Mouse (Mus musculus): ENCODE results near the gene Rnf26. TPM values are rescaled to one million over a fixed set of nuclear protein-coding genes. Genes with fewer than 3 reads are reported as not detected.

The Rnf26 gene
- polyA plus RNA-seq, 1 experiment from 2014 or later: 13.3 TPM

DNA sequence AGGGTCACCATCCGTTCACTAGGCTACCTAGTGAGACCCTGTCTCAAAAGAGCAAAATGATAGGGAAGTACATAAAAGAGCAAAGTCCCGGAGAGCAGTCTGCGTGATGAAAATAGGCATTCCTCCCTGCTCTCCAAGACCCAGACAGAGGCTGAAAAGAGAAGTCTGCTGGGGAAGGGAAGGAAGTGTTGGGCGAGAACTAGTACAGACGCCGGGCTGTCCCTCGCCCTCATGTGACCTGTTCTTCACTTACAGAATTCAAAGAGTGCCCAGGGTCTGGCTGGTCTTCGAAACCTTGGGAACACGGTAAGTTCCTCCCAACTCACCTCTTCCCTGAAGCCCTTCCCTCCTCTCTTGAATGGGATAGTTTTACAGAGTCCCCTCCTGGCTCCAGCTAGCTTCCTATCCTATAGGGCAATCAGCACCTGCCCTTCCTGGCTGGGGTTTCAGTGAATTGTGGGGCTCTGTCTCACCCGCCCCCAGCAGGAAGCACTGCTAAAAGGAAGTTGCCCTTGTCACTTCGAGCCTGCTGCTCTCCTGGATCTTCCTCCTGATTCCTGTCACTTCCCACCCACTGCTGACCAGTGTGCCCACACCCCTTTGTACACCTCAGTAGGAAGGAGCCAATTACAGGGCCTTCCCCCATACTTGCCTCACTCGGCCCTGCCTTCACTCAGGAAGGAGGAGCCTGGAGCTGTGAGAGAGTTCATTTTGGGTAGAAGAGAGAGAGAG lies 24.3 kb downstream of the Rnf26 start:
- no peak overlapping the region; the same call in 1 of the 2 replicates for H3K4me3 ChIP-seq (ENCODE audit: inconsistent target)

DNA sequence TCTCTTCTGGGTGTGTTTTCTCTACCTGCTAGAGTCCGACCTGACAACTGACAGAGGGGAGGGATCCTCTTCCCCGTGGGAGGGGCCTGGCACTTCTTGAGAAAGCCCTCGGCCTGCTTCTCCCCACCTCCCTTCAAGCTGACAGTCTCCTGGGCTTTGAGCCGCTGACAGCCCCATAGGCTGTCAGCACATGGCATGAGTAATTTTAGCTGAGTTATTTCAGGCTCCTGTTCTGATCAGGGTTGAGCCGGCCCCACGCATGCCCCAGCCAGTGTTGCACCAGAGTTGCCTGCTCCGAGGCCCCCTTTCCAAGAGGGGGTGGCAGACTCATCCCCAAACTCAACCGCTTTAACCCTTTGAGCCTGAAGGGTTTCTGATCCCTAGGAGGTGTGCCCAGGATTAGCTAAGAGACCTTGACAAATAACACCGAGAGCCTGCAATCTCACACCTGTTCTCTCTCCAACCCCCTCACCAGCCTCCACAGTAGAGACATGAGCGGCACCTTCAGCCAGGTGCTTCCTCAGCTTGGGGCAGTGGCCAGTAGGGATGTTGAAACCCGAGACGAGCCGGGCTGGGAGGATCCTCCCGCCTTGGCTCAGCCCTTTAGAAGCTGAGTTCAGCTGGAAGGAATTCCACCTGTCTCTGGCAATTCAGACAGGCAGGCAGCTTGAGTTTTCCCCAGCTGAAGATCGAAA lies 25.4 kb downstream of the Rnf26 start:
- Histone ChIP-seq H3K36me3 (ENCODE audit: inconsistent target) (peaks cover 7% of the 10 kb centered on the region; the same call in 1 of the 2 replicates), H3K79me2 (ENCODE audit: inconsistent target) (no peaks in the 10 kb centered on the region), H3K4me3 (ENCODE audit: inconsistent target) (no peak overlapping the region), H3K27ac (peak overlapping the region; percentile 89)
- 24% methylated on average over 15 of the region's 15 CpGs for WGBS (ENCODE audit: missing documents)

More for the DNA sequence above, 24.3 kb downstream of the Rnf26 start:
- WGBS (ENCODE audit: missing documents): 2% methylated on average over 12 of the region's 12 CpGs
- no peaks in the 10 kb centered on the region for H3K79me2 ChIP-seq (ENCODE audit: inconsistent target)
- H3K27ac ChIP-seq: peak overlapping the region; percentile 89
- H3K36me3 ChIP-seq (ENCODE audit: inconsistent target): peaks cover 7% of the 10 kb centered on the region; the same call in 1 of the 2 replicates

DNA sequence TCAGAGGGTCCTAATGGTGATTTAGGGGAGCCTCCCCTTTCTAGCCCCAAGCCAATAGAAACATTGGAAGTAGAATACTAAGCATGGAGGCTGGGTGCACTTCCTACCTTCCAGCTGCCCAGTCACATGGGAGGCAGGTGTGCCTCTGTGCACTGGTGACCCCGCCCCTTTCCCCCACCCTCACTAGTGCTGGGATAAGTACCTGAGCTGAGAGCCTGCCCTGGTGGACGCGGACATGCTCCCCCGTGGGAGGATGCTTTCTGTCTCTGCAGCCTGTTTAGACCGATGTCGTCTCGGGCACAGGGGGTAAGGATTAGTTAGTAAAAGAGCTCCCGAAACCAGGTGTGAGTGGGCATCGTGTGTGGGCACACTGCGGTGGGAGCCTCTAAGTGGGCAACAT lies 26.4 kb downstream of the Rnf26 start:
- no peaks in the 10 kb centered on the region for H3K79me2 ChIP-seq (ENCODE audit: inconsistent target)
- no peak overlapping the region for H3K4me3 ChIP-seq (ENCODE audit: inconsistent target)
- whole genome bisulfite sequencing (ENCODE audit: missing documents): 94% methylated on average over 10 of the region's 10 CpGs
- H3K36me3 ChIP-seq (ENCODE audit: inconsistent target): peaks cover 2% of the 10 kb centered on the region; the same call in 1 of the 2 replicates
- H3K27ac ChIP-seq: no peak overlapping the region

GRCm38 (mm10) chr9:44085741-44086665 lies 27.3 kb downstream of the Rnf26 start:
- Histone ChIP-seq H3K4me3 (ENCODE audit: inconsistent target) (no peak overlapping the region), H3K36me3 (ENCODE audit: inconsistent target) (no peaks in the 10 kb centered on the region), H3K27ac (no peak overlapping the region), H3K79me2 (ENCODE audit: inconsistent target) (no peaks in the 10 kb centered on the region)
- WGBS (ENCODE audit: missing documents): 94% methylated on average over 15 of the region's 15 CpGs

GRCm38 (mm10) chr9:44085276-44085675 lies 28.0 kb downstream of the Rnf26 start:
- Histone ChIP-seq H3K27ac (no peak overlapping the region), H3K79me2 (ENCODE audit: inconsistent target) (no peaks in the 10 kb centered on the region), H3K36me3 (ENCODE audit: inconsistent target) (no peaks in the 10 kb centered on the region), H3K4me3 (ENCODE audit: inconsistent target) (peak overlapping the region; percentile 6; the same call in 1 of the 2 replicates)
- WGBS (ENCODE audit: missing documents): 22% methylated on average over 10 of the region's 10 CpGs

- no peaks in the 10 kb centered on the region for H3K36me3 ChIP-seq (ENCODE audit: inconsistent target)
- H3K27ac ChIP-seq: no peak overlapping the region
- 1% methylated on average over 51 of the region's 62 CpGs for WGBS (ENCODE audit: missing documents)
- H3K79me2 ChIP-seq (ENCODE audit: inconsistent target): no peaks in the 10 kb centered on the region
- peak overlapping the region; percentile 19 for H3K4me3 ChIP-seq (ENCODE audit: inconsistent target)
Observed at GRCm38 (mm10) chr9:44084659-44085229, 28.6 kb downstream of the Rnf26 start.

- 3% methylated on average over 13 of the region's 14 CpGs for WGBS (ENCODE audit: missing documents)
- Histone ChIP-seq H3K4me3 (ENCODE audit: inconsistent target) (peak overlapping the region; percentile 19; the same call in 1 of the 2 replicates), H3K79me2 (ENCODE audit: inconsistent target) (no peaks in the 10 kb centered on the region), H3K36me3 (ENCODE audit: inconsistent target) (no peaks in the 10 kb centered on the region), H3K27ac (no peak overlapping the region)
Observed at GRCm38 (mm10) chr9:44084236-44084635, 29.1 kb downstream of the Rnf26 start.

GRCm38 (mm10) chr9:44083392-44084121 lies 29.8 kb downstream of the Rnf26 start:
- Histone ChIP-seq H3K27ac (no peak overlapping the region), H3K36me3 (ENCODE audit: inconsistent target) (no peaks in the 10 kb centered on the region), H3K4me3 (ENCODE audit: inconsistent target) (peak overlapping the region; percentile 19; the same call in 1 of the 2 replicates), H3K79me2 (ENCODE audit: inconsistent target) (no peaks in the 10 kb centered on the region)
- 21% methylated on average over 22 of the region's 23 CpGs for WGBS (ENCODE audit: missing documents)

DNA sequence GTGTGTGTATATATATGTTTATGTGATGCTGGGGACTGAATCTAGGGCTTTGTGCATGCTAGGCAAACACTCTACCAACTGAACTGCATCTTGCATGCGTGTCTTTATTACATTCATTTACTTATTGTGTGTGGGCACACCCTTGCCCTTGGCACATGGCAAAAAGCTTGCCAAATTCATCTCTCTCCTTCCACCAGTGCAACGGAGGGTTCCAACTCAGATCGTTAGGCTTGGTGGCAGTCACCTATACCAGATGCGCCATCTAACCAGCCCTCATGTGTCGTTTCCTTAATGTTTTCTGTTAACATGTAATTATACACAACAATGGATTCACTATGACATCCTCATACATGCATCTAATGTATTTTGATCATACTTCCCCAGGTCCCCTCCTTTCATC lies 31.1 kb downstream of the Rnf26 start:
- WGBS (ENCODE audit: missing documents): 94% methylated on average over 5 of the region's 5 CpGs
- Histone ChIP-seq H3K79me2 (ENCODE audit: inconsistent target) (no peaks in the 10 kb centered on the region), H3K36me3 (ENCODE audit: inconsistent target) (no peaks in the 10 kb centered on the region)

DNA sequence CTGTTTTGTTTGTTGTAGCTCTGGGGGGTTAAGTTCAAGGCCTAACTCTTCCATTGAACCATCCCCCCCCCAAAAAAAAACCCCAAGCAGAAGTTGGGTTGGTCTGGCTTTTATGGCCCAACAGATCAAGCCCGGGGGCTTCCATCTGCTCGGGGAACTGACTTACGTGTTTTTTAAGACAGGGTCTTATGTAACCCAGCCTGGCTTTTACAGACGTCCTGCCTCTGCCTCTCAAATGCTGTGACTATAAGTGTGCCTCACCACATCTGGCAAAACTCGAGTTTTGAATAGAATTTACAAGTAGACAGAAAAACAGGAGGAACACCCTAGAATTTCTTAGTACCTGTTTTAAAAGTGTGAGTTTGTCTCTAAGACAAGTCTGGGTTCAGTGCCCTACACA lies 31.7 kb downstream of the Rnf26 start:
- 68% methylated on average over 5 of the region's 5 CpGs for WGBS (ENCODE audit: missing documents)
- Histone ChIP-seq H3K79me2 (ENCODE audit: inconsistent target) (no peaks in the 10 kb centered on the region), H3K27ac (no peak overlapping the region), H3K4me3 (ENCODE audit: inconsistent target) (no peak overlapping the region), H3K36me3 (ENCODE audit: inconsistent target) (no peaks in the 10 kb centered on the region)

More for the DNA sequence above, 31.1 kb downstream of the Rnf26 start:
- Histone ChIP-seq H3K27ac (no peak overlapping the region), H3K4me3 (ENCODE audit: inconsistent target) (no peak overlapping the region)

GRCm38 (mm10) chr9:44080953-44081352 lies 32.4 kb downstream of the Rnf26 start:
- Histone ChIP-seq H3K4me3 (ENCODE audit: inconsistent target) (no peak overlapping the region), H3K79me2 (ENCODE audit: inconsistent target) (no peaks in the 10 kb centered on the region), H3K36me3 (ENCODE audit: inconsistent target) (no peaks in the 10 kb centered on the region), H3K27ac (no peak overlapping the region)
- 96% methylated on average over 5 of the region's 5 CpGs for WGBS (ENCODE audit: missing documents)

DNA sequence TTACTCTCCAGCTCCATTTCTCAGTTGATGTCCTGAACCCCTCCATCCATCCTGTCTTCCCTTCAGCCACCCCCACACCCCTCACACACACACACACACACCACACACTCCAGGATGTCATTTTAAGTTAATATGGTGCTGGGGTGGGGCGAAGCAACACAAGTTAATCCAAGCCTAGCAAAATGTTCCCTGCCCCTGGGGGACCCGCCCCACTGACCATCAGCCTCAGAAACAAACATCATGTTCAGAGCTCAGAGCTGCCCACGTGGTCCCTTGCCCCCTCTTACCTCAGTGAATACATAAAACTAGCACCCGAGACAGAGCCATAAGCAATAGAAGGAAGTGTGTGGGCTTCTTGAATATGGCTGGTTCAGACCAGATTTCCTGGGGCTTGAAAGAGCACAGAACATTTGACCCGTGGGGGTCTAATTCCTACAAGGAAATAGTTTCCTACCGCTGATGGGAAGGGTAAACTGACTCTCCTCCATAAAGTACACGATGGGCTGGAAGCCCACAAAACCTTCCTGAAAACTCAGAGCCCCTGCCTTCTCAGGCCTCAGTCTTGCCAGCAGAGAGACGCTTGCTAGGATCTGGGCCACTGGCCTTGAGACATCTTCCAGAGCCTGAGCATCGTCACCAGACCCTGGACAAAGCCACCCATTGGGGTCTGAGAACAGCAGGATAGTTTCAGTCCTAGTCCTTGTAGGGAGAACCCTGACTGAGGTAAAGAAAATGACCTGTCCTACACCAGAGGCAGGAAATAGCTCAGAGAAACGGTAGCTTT lies 33.1 kb downstream of the Rnf26 start:
- 62% methylated on average over 10 of the region's 10 CpGs for WGBS (ENCODE audit: missing documents)
- no peaks in the 10 kb centered on the region for H3K79me2 ChIP-seq (ENCODE audit: inconsistent target)
- no peak overlapping the region for H3K27ac ChIP-seq
- H3K36me3 ChIP-seq (ENCODE audit: inconsistent target): no peaks in the 10 kb centered on the region
- H3K4me3 ChIP-seq (ENCODE audit: inconsistent target): no peak overlapping the region

Measured in macrophage (primary cell).